In genomic region chr13:67779265-67780221, GRCm38 (mm10) we compare ENCODE assay signal across 8 mouse cellular contexts. TPM values are rescaled to one million over a fixed set of nuclear protein-coding genes. Genes with fewer than 3 reads are reported as not detected.
DNase-seq lines count a peak whose midpoint lies in the region; ATAC-seq and TF ChIP-seq lines count a peak whose summit lies in the region.

Gene Zfp493 (plus strand): TSS chr13:67779693.

- peak; percentile 89 for ATAC-seq in embryonic facial prominence, embryonic 15.5 days (ENCODE audit: insufficient number of reproducible peaks, low FRiP score, low TSS enrichment, low read depth)
- peak; percentile 97 for ATAC-seq in kidney, embryonic 14.5 days (ENCODE audit: low FRiP score, low TSS enrichment)
- peak; percentile 96 for ATAC-seq in limb, embryonic 14.5 days (ENCODE audit: low FRiP score, low read depth)
- peak; percentile 99 for ATAC-seq in midbrain, embryonic 16.5 days

- no peaks in the 10 kb centered on the region for H3K36me3 ChIP-seq in embryonic facial prominence, embryonic 15.5 days
- peaks cover 10% of the 10 kb centered on the region; the same call in 1 of the 2 replicates for H3K36me3 ChIP-seq in heart, embryonic 10.5 days
- no peaks in the 10 kb centered on the region for H3K36me3 ChIP-seq in kidney, embryonic 14.5 days (ENCODE audit: control insufficient read depth, insufficient read depth, low read length)
- H3K36me3 ChIP-seq in limb, embryonic 14.5 days (ENCODE audit: control insufficient read depth, insufficient read depth, low read length), result 0 out of 2 replicates have a peak, but pooled peaks cover 3% of the 10 kb centered on the region
- no peaks in the 10 kb centered on the region for H3K36me3 ChIP-seq in midbrain, embryonic 16.5 days (ENCODE audit: control insufficient read depth, insufficient read depth, low read length)
- 0 out of 2 replicates have a peak, but pooled peaks cover 1% of the 10 kb centered on the region for H3K36me3 ChIP-seq in spleen, adult 2 months (ENCODE audit: control insufficient read depth, insufficient read depth, low read length)

- TF ChIP-seq CTCF in spleen, adult 2 months (IDR thresholded peaks at IDR 0.05; ENCODE audit: extremely low read depth, insufficient read depth, insufficient read length, insufficient replicate concordance), result no peak

- peak within 1 kb of the TSS; percentile 88 for H3K4me2 ChIP-seq in embryonic facial prominence, embryonic 15.5 days (replicated peaks)
- peak within 1 kb of the TSS; percentile 74 for H3K4me2 ChIP-seq in kidney, embryonic 14.5 days (replicated peaks; ENCODE audit: low read depth, low read length)
- peak within 1 kb of the TSS; percentile 87 for H3K4me2 ChIP-seq in limb, embryonic 14.5 days (replicated peaks; ENCODE audit: low read depth, low read length, severe bottlenecking)
- peak within 1 kb of the TSS; percentile 88 for H3K4me2 ChIP-seq in midbrain, embryonic 16.5 days (ENCODE audit: low read length)

- peaks cover 4% of the 10 kb centered on the region for H3K4me1 ChIP-seq in embryonic facial prominence, embryonic 15.5 days
- H3K4me1 ChIP-seq in heart, embryonic 10.5 days, result peaks cover 4% of the 10 kb centered on the region; the same call in 1 of the 2 replicates
- H3K4me1 ChIP-seq in kidney, embryonic 14.5 days (ENCODE audit: control insufficient read depth, insufficient read depth, low read length), result 0 out of 2 replicates have a peak, but pooled peaks cover 2% of the 10 kb centered on the region
- H3K4me1 ChIP-seq in limb, embryonic 14.5 days (ENCODE audit: control insufficient read depth, insufficient read depth, low read length), result 0 out of 2 replicates have a peak, but pooled peaks cover 4% of the 10 kb centered on the region
- H3K4me1 ChIP-seq in midbrain, embryonic 16.5 days (ENCODE audit: control insufficient read depth, insufficient read depth, low read length), result peaks cover 3% of the 10 kb centered on the region; the same call in 1 of the 2 replicates
- peaks cover 3% of the 10 kb centered on the region; the same call in 1 of the 2 replicates for H3K4me1 ChIP-seq in spleen, adult 2 months (ENCODE audit: control insufficient read depth, insufficient read depth, insufficient read length)

- no peak for TF ChIP-seq POLR2A in limb, embryonic 14.5 days (IDR thresholded peaks at IDR 0.05; ENCODE audit: borderline replicate concordance, extremely low read depth, insufficient read depth, insufficient read length)
- TF ChIP-seq POLR2A in spleen, adult 2 months (IDR thresholded peaks at IDR 0.05; ENCODE audit: low read depth, low read length), result peak; percentile 32; the same call in 1 of the 2 replicates

- no peaks in the 10 kb centered on the region for H3K27me3 ChIP-seq in embryonic facial prominence, embryonic 15.5 days
- no peaks in the 10 kb centered on the region for H3K27me3 ChIP-seq in heart, embryonic 10.5 days (ENCODE audit: insufficient read depth, poor library complexity, severe bottlenecking)
- H3K27me3 ChIP-seq in kidney, embryonic 14.5 days (ENCODE audit: control insufficient read depth, insufficient read depth, low read length), result no peaks in the 10 kb centered on the region
- no peaks in the 10 kb centered on the region for H3K27me3 ChIP-seq in limb, embryonic 14.5 days (ENCODE audit: control insufficient read depth, insufficient read depth, low read length)
- no peaks in the 10 kb centered on the region for H3K27me3 ChIP-seq in midbrain, embryonic 16.5 days (ENCODE audit: control insufficient read depth, insufficient read depth, low read depth, low read length)
- no peaks in the 10 kb centered on the region for H3K27me3 ChIP-seq in spleen, adult 2 months (ENCODE audit: control insufficient read depth, insufficient read depth, low read length)

- DNase-seq in 416B (ENCODE audit: low read depth), result peak; percentile 90
- peak; percentile 5 to 17 for DNase-seq in adrenal gland, postnatal 4 days (ENCODE audit: low spot score in 2 of 2)
- DNase-seq in heart, embryonic 10.5 days (ENCODE audit: low spot score), result peak; percentile 86
- DNase-seq in limb, embryonic 14.5 days (ENCODE audit: low spot score), result peak; percentile 86
- DNase-seq in spleen, adult 2 months (ENCODE audit: low read depth in 1 of 2, low spot score in 2 of 2), result peak; percentile 44 to 54

- no peaks in the 10 kb centered on the region for H3K9me3 ChIP-seq in embryonic facial prominence, embryonic 15.5 days (replicated peaks)
- H3K9me3 ChIP-seq in heart, embryonic 10.5 days, result no peaks in the 10 kb centered on the region
- no peaks in the 10 kb centered on the region for H3K9me3 ChIP-seq in kidney, embryonic 14.5 days (ENCODE audit: control insufficient read depth, low read length)
- H3K9me3 ChIP-seq in limb, embryonic 14.5 days (ENCODE audit: control insufficient read depth, low read length), result no peaks in the 10 kb centered on the region
- no peaks in the 10 kb centered on the region for H3K9me3 ChIP-seq in midbrain, embryonic 16.5 days (replicated peaks; ENCODE audit: control insufficient read depth, low read length, poor library complexity, severe bottlenecking)

- peak within 1 kb of the TSS; percentile 69 for H3K4me3 ChIP-seq in embryonic facial prominence, embryonic 15.5 days (replicated peaks)
- peak within 1 kb of the TSS; percentile 75 for H3K4me3 ChIP-seq in heart, embryonic 10.5 days
- H3K4me3 ChIP-seq in kidney, embryonic 14.5 days (ENCODE audit: low read length), result peak within 1 kb of the TSS; percentile 77
- H3K4me3 ChIP-seq in limb, embryonic 14.5 days (replicated peaks; ENCODE audit: low read length), result peak within 1 kb of the TSS; percentile 67
- H3K4me3 ChIP-seq in midbrain, embryonic 16.5 days (ENCODE audit: low read depth, low read length), result peak within 1 kb of the TSS; percentile 69
- H3K4me3 ChIP-seq in spleen, adult 2 months (ENCODE audit: extremely low read depth, insufficient read depth, insufficient read length), result peak within 1 kb of the TSS; percentile 95

- 5% methylated on average over 26 of the region's 26 CpGs for WGBS in embryonic facial prominence, embryonic 15.5 days
- 7% methylated on average over 26 of the region's 26 CpGs for WGBS in heart, embryonic 10.5 days
- 8% methylated on average over 26 of the region's 26 CpGs for WGBS in kidney, embryonic 14.5 days
- 9% methylated on average over 26 of the region's 26 CpGs for WGBS in limb, embryonic 14.5 days
- 8% methylated on average over 26 of the region's 26 CpGs for WGBS in midbrain, embryonic 16.5 days
- WGBS in spleen, adult 2 months, result 8% methylated on average over 26 of the region's 26 CpGs

- H3K9ac ChIP-seq in embryonic facial prominence, embryonic 15.5 days, result peak within 1 kb of the TSS; percentile 54
- peak within 1 kb of the TSS; percentile 63 for H3K9ac ChIP-seq in kidney, embryonic 14.5 days (ENCODE audit: low read depth, low read length)
- peak within 1 kb of the TSS; percentile 77 for H3K9ac ChIP-seq in limb, embryonic 14.5 days (ENCODE audit: low read depth, low read length, severe bottlenecking)
- peak within 1 kb of the TSS; percentile 73 for H3K9ac ChIP-seq in midbrain, embryonic 16.5 days (ENCODE audit: low read depth, low read length)

- H3K27ac ChIP-seq in embryonic facial prominence, embryonic 15.5 days (replicated peaks), result peak within 1 kb of the TSS; percentile 66
- H3K27ac ChIP-seq in heart, embryonic 10.5 days, result peak within 1 kb of the TSS; percentile 89
- H3K27ac ChIP-seq in kidney, embryonic 14.5 days (ENCODE audit: low read depth, low read length), result no peak within 1 kb of the TSS
- H3K27ac ChIP-seq in limb, embryonic 14.5 days (replicated peaks; ENCODE audit: low read depth, low read length), result peak within 1 kb of the TSS; percentile 67
- peak within 1 kb of the TSS; percentile 34; the same call in 1 of the 2 replicates for H3K27ac ChIP-seq in midbrain, embryonic 16.5 days (ENCODE audit: low read length)
- no peak within 1 kb of the TSS; the same call in 1 of the 2 replicates for H3K27ac ChIP-seq in spleen, adult 2 months (ENCODE audit: insufficient read depth, low read length)

RNA-seq across cellular contexts. Expression of gene Zfp493, which starts in this region (rescaled TPM):
- 1 to 10 TPM; 2.4 to 2.8 TPM for total RNA-seq in adrenal gland, postnatal 4 days (2021)
- 1.8 and 3.0 TPM in 2 replicates for polyA plus RNA-seq in embryonic facial prominence, embryonic 15.5 days (2015; fragmentation: Nextera tagmentation; extraction: Ambion mirVana)
- 2.3 and 2.5 TPM in 2 replicates for polyA plus RNA-seq in heart, embryonic 10.5 days (2016; fragmentation: Nextera tagmentation; extraction: Ambion mirVana)
- polyA plus RNA-seq in kidney, embryonic 14.5 days (2014; fragmentation: Nextera tagmentation; extraction: Ambion mirVana), result 2.2 and 3.7 TPM in 2 replicates
- polyA plus RNA-seq in limb, embryonic 14.5 days (2012; rRNA removed), result 2.5 and 2.6 TPM in 2 replicates
- polyA plus RNA-seq in limb, embryonic 14.5 days (2014; fragmentation: Nextera tagmentation; extraction: Ambion mirVana), result 2.2 and 2.5 TPM in 2 replicates
- 3.4 and 4.2 TPM in 2 replicates for polyA plus RNA-seq in midbrain, embryonic 16.5 days (2015; fragmentation: Nextera tagmentation; extraction: Ambion mirVana)
- 0.72 and 0.78 TPM in 2 replicates for polyA plus RNA-seq in spleen, adult 2 months (2012; rRNA removed)

Comparison
In these comparisons a context has a peak if more than half of its experiments do, and no peak if none do; other contexts are left out.
1. Peak in DNase-seq and H3K4me3 ChIP-seq in spleen, adult 2 months; RNA of the gene not detected or under 1 TPM.
2. DNase-seq: peak in every context shown above with its lines; median percentile 90 in 416B; 86 in heart, embryonic 10.5 days; 86 in limb, embryonic 14.5 days; 49 in spleen, adult 2 months; 11 in adrenal gland, postnatal 4 days.
3. H3K27ac ChIP-seq: peak in embryonic facial prominence, embryonic 15.5 days (single experiment), heart, embryonic 10.5 days (single experiment), limb, embryonic 14.5 days (single experiment) and midbrain, embryonic 16.5 days (single experiment); none in kidney, embryonic 14.5 days (single experiment) and spleen, adult 2 months (single experiment).
4. Peak in every context shown above with its lines, with median percentiles within 50 percentile points of each other: ATAC-seq, H3K4me2 ChIP-seq, H3K4me3 ChIP-seq and H3K9ac ChIP-seq.